Mouse (Mus musculus) bone marrow macrophage, adult 2 months (primary cell): Measurements from ENCODE around the gene Rpl22. TPM values are rescaled to one million over a fixed set of nuclear protein-coding genes. Genes with fewer than 3 reads are reported as not detected.

Source experiments
- H3K27ac ChIP-seq: 2 replicates; pipeline ENCODE4 v1.5.1; 2012; ENCODE audit warnings: low read depth, low read length; ENCODE audit not compliant: insufficient read depth
- H3K4me1 ChIP-seq: 2 replicates; pipeline ENCODE4 v1.6.1; 2012; ENCODE audit warnings: low read length; ENCODE audit not compliant: control insufficient read depth, insufficient read depth
- H3K4me3 ChIP-seq: 2 replicates; pipeline ENCODE4 v1.5.1; 2012; ENCODE audit warnings: mild to moderate bottlenecking, low read length, moderate library complexity; ENCODE audit not compliant: insufficient read depth
- CTCF ChIP-seq: IDR thresholded peaks from 2 replicates; pipeline ENCODE4 v1.5.1; 2012; ENCODE audit warnings: low read depth, mild to moderate bottlenecking, low read length, moderate library complexity
- POLR2A ChIP-seq: IDR thresholded peaks from 2 replicates; pipeline ENCODE4 v1.6.1; 2012; ENCODE audit warnings: mild to moderate bottlenecking, low read depth, low read length, borderline replicate concordance
- polyA plus RNA-seq: library from polyadenylated mRNA; stranded (reverse); fragments of >200 nt; gene quantifications from 2 replicates; pipeline ENCODE4 v1.2.4, GENCODE M21; 2012; ENCODE audit not compliant: missing spikeins, insufficient read depth, insufficient read length

Gene Rpl22
- polyA plus RNA-seq, 1 experiment = 958 TPM

- TF ChIP-seq POLR2A = peak; percentile 85; the same call in 1 of the 2 replicates
- no peak for TF ChIP-seq CTCF
- Histone ChIP-seq H3K4me3 (peak within 1 kb of the TSS; percentile 91), H3K4me1 (peaks cover 14% of the 10 kb centered on the region), H3K27ac (peak within 1 kb of the TSS; percentile 38)
Measured at GRCm38 (mm10) chr4:152296874-152297861, 28.4 kb upstream of the Rpl22 start, which contains the start of gene Icmt. TSS of gene Icmt (plus strand) at chr4:152297227.

- Histone ChIP-seq H3K4me3 (no peak overlapping the region), H3K4me1 (peaks cover 14% of the 10 kb centered on the region), H3K27ac (no peak overlapping the region)
- TF ChIP-seq POLR2A (no peak), CTCF (no peak)
Measured at GRCm38 (mm10) chr4:152298836-152299235, 26.7 kb upstream of the Rpl22 start.

GRCm38 (mm10) chr4:152300375-152300774 lies 25.2 kb upstream of the Rpl22 start:
- no peak overlapping the region for H3K4me3 ChIP-seq
- TF ChIP-seq POLR2A = no peak
- TF ChIP-seq CTCF = no peak
- H3K27ac ChIP-seq = no peak overlapping the region

GRCm38 (mm10) chr4:152302012-152302411 lies 23.5 kb upstream of the Rpl22 start:
- Histone ChIP-seq H3K4me3 (no peak overlapping the region), H3K27ac (no peak overlapping the region), H3K4me1 (peaks cover 4% of the 10 kb centered on the region; the same call in 1 of the 2 replicates)
- no peak for TF ChIP-seq CTCF
- no peak for TF ChIP-seq POLR2A

More at GRCm38 (mm10) chr4:152300375-152300774, 25.2 kb upstream of the Rpl22 start:
- peaks cover 10% of the 10 kb centered on the region for H3K4me1 ChIP-seq

GRCm38 (mm10) chr4:152303172-152303571 lies 22.4 kb upstream of the Rpl22 start:
- TF ChIP-seq POLR2A (no peak), CTCF (no peak)
- Histone ChIP-seq H3K4me1 (peaks cover 4% of the 10 kb centered on the region; the same call in 1 of the 2 replicates), H3K4me3 (no peak overlapping the region), H3K27ac (no peak overlapping the region)

GRCm38 (mm10) chr4:152304685-152305084 lies 20.9 kb upstream of the Rpl22 start:
- no peaks in the 10 kb centered on the region for H3K4me1 ChIP-seq
- no peak overlapping the region for H3K4me3 ChIP-seq
- no peak for TF ChIP-seq CTCF
- TF ChIP-seq POLR2A = no peak
- H3K27ac ChIP-seq = no peak overlapping the region

GRCm38 (mm10) chr4:152305991-152306390 lies 19.6 kb upstream of the Rpl22 start:
- Histone ChIP-seq H3K4me3 (no peak overlapping the region), H3K4me1 (no peaks in the 10 kb centered on the region), H3K27ac (no peak overlapping the region)
- TF ChIP-seq POLR2A (no peak), CTCF (no peak)

- Histone ChIP-seq H3K4me3 (no peak overlapping the region), H3K4me1 (no peaks in the 10 kb centered on the region), H3K27ac (no peak overlapping the region)
- TF ChIP-seq CTCF (no peak), POLR2A (no peak)
Measured at GRCm38 (mm10) chr4:152307542-152307941, 18.0 kb upstream of the Rpl22 start.

GRCm38 (mm10) chr4:152312186-152312585 lies 13.4 kb upstream of the Rpl22 start:
- H3K4me3 ChIP-seq = no peak overlapping the region
- H3K4me1 ChIP-seq = no peaks in the 10 kb centered on the region
- H3K27ac ChIP-seq = no peak overlapping the region
- no peak for TF ChIP-seq POLR2A
- no peak for TF ChIP-seq CTCF

GRCm38 (mm10) chr4:152313211-152313632 lies 12.3 kb upstream of the Rpl22 start:
- peak overlapping the region; percentile 51 for H3K4me3 ChIP-seq
- TF ChIP-seq POLR2A = no peak
- no peak for TF ChIP-seq CTCF
- no peaks in the 10 kb centered on the region for H3K4me1 ChIP-seq
- H3K27ac ChIP-seq = no peak overlapping the region
